Mouse (Mus musculus) ES-Bruce4 (cell line): ENCODE results near the gene Zranb3.

ENCODE experiments used
- CTCF ChIP-seq: IDR thresholded peaks from one replicate; pipeline ENCODE4 v1.8.1; 2011; ENCODE audit warnings: low read depth, low read length
- POLR2A ChIP-seq: IDR thresholded peaks from one replicate; pipeline ENCODE4 v1.8.1; 2011; ENCODE audit warnings: low read length; ENCODE audit not compliant: insufficient read depth

- no peak for TF ChIP-seq POLR2A
- no peak for TF ChIP-seq CTCF
Measured at GRCm38 (mm10) chr1:127975676-127976075, 127.2 kb downstream of the Zranb3 start.
